Mouse (Mus musculus): ENCODE data around the gene Slc35b1.

Slc35b1 gene

GRCm38 (mm10) chr11:95384319-95384972 lies at the start of gene Slc35b1:
Gene Slc35b1 (plus strand): TSS chr11:95384692.
- DNase-seq, result peak; percentile 97 to 98

- peak; percentile 90 to 93 for DNase-seq
Measured at GRCm38 (mm10) chr11:95336568-95337128, 47.8 kb upstream of the Slc35b1 start, which contains the start of gene Fam117a. Gene Fam117a (plus strand): TSS chr11:95337018.

- peak; percentile 44 to 45 for DNase-seq
Measured at GRCm38 (mm10) chr11:95337129-95337813, 47.2 kb upstream of the Slc35b1 start.

GRCm38 (mm10) chr11:95337846-95338342 lies 46.6 kb upstream of the Slc35b1 start:
- DNase-seq, result no peak

GRCm38 (mm10) chr11:95339471-95340021 lies 44.9 kb upstream of the Slc35b1 start:
- DNase-seq, result no peak

GRCm38 (mm10) chr11:95340259-95340658 lies 44.2 kb upstream of the Slc35b1 start:
- no peak for DNase-seq

- DNase-seq, result no peak
Measured at GRCm38 (mm10) chr11:95340664-95341063, 43.8 kb upstream of the Slc35b1 start.

- DNase-seq, result no peak
Measured at GRCm38 (mm10) chr11:95343180-95343579, 41.3 kb upstream of the Slc35b1 start.

GRCm38 (mm10) chr11:95344181-95344580 lies 40.3 kb upstream of the Slc35b1 start:
- no peak for DNase-seq

- DNase-seq, result peak; percentile 70 to 75
Measured at GRCm38 (mm10) chr11:95350289-95350688, 34.2 kb upstream of the Slc35b1 start.

- peak; percentile 50 to 70 for DNase-seq
Measured at GRCm38 (mm10) chr11:95350960-95351359, 33.5 kb upstream of the Slc35b1 start.

- DNase-seq, result no peak
Measured at GRCm38 (mm10) chr11:95352686-95353085, 31.8 kb upstream of the Slc35b1 start.

- DNase-seq, result no peak
Measured at GRCm38 (mm10) chr11:95353226-95353625, 31.3 kb upstream of the Slc35b1 start.

- no peak for DNase-seq
Measured at GRCm38 (mm10) chr11:95354228-95354944, 30.1 kb upstream of the Slc35b1 start.

GRCm38 (mm10) chr11:95354945-95355660 lies 29.4 kb upstream of the Slc35b1 start:
- DNase-seq, result no peak

GRCm38 (mm10) chr11:95355661-95356011 lies 28.9 kb upstream of the Slc35b1 start:
- DNase-seq, result no peak

GRCm38 (mm10) chr11:95356039-95356438 lies 28.5 kb upstream of the Slc35b1 start:
- no peak for DNase-seq

- peak in 1 of 2 experiments; percentile 34 for DNase-seq
Measured at GRCm38 (mm10) chr11:95356469-95357273, 27.8 kb upstream of the Slc35b1 start.

GRCm38 (mm10) chr11:95358263-95358662 lies 26.2 kb upstream of the Slc35b1 start:
- DNase-seq, result no peak

- DNase-seq, result no peak
Measured at GRCm38 (mm10) chr11:95364388-95364787, 20.1 kb upstream of the Slc35b1 start.

GRCm38 (mm10) chr11:95365596-95365995 lies 18.9 kb upstream of the Slc35b1 start:
- DNase-seq, result peak; percentile 93 to 95

Data from kidney, adult 8-10 months (tissue).